Mouse (Mus musculus): Measurements from ENCODE around the gene Limch1. TPM values are rescaled to one million over a fixed set of nuclear protein-coding genes. Genes with fewer than 3 reads are reported as not detected.

The Limch1 gene
- total RNA-seq, 2 experiments from 2014 or later = not detected

GRCm38 (mm10) chr5:67090856-67091255, 345.2 kb downstream of the Limch1 start:
- ATAC-seq (replicated peaks; ENCODE audit: low FRiP score, poor library complexity, severe bottlenecking) = no peak

DNA sequence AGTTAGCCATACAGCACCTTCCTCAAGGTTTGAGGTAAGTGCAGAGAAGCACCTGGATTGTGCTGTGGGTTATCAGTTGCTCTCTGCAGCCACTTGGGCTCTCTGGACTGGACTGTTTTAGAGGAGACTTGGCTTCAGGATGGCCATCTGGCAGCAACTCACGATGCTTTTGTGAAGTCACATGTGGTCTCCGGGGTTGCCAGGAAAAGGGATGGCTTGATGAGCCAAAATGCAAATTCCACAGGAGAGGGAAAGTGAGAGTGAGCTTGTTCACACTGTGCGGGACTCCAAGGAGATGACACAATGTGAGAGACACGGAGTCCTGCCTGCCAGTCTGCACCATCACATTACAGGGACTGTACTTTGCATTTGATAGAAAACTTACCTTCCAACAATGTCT, 346.1 kb downstream of the Limch1 start:
- no peak for ATAC-seq (replicated peaks; ENCODE audit: low FRiP score, poor library complexity, severe bottlenecking)

DNA sequence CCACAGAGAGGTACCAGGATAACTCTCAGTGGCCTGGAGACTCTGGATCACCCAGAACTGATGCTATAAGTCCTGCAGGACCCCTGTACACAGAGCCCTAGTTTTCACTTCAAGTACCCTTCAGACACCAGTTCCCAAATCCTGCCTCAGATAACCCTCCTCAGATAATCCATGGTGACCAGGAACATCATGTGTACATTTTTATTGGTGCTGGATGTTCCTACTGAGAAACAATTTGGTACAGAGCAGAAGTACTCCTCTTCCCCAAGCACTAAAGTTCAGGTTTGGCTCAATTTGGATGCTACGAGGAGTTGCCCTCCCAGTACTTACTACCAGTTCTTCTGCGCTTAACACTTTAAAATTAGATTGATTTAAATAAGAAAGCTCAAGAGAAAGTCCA, 348.4 kb downstream of the Limch1 start:
- no peak for ATAC-seq (replicated peaks; ENCODE audit: low FRiP score, poor library complexity, severe bottlenecking)

DNA sequence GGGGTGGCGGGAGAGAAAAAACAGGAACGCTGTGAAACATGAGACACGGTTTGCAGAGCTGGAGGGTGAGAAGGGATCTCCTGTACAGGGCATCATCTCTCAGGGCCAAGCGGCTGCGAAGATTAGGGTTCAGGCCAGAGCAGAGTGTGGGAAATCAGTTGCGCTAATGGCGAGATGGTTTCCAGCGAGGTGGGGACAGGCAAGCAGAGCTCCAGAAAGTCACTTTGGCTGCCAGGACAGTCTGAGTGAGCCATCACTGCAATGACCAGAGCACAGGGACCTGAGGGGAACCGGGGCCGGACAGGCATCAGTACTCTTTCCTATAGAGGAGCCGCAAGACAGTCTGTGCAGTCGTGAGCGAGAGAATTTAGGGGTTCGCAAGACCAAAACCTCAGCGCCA, 349.5 kb downstream of the Limch1 start:
- no peak for ATAC-seq (replicated peaks; ENCODE audit: low FRiP score, poor library complexity, severe bottlenecking)

- no peak for ATAC-seq (replicated peaks; ENCODE audit: low FRiP score, poor library complexity, severe bottlenecking)
Observed at GRCm38 (mm10) chr5:67095651-67096377, 350.2 kb downstream of the Limch1 start.

DNA sequence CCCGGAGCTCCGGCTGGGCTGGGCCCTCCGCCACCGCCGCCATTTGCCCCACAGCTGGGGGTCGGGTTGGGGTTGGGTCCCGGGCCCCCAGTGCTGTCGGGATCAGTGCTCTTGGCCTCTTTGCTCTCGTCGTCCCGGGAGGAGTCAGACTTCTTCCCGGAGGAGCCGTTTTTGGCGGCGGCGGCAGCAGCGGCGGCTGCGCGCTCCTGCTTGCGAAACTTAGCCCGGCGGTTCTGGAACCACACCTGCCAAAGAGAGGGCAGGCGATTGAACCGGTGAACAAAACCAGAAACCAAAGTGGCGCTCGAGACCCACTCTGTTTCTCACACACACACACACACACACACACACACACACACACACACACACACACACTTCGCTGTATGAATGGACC, 350.7 kb downstream of the Limch1 start:
- ATAC-seq (replicated peaks; ENCODE audit: low FRiP score, poor library complexity, severe bottlenecking) = no peak

DNA sequence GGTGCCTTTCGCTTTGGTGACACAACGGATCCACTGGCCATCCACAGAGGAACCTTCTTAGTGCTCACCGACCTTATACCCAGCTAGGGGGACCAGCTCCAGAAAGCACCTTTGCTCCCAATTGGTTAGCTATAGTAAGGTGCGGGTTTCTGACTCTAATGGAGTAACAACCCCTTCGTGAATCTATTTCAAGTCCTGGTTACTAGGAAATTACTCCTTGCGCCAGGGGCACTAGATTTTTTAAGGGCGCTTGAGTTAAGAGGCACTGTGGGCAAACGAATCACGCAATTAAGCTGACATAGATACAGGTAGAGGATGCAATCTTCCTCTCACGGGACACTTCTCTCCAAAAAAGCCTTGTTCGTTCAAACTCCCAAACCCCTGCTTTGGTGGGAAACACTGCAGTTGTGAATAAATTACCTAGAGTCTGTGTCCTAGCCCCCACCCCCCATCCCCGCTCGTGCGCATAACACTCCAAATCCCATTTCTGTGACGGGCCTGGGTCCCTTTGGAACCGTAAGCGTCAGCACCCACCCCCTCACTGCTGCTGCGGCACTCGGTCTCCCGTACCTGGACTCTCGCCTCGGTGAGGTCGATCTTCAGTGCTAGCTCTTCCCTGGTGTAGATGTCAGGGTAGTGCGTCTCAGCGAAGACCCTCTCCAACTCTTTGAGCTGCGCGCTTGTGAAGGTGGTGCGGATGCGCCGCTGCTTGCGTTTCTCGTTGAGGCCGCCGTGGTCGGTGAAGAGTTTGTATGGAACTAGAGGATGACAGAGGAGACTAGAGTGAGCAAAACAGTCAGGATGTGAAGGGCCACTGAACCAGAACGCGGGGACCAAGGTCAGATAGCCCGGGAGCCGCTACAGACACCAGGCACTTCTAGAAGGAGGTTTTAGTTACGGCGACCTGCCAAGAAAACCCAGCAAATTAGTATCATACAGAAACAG, 351.8 kb downstream of the Limch1 start:
- ATAC-seq (replicated peaks; ENCODE audit: low FRiP score, poor library complexity, severe bottlenecking) = no peak

- no peak for ATAC-seq (replicated peaks; ENCODE audit: low FRiP score, poor library complexity, severe bottlenecking)
Observed at GRCm38 (mm10) chr5:67098051-67098732, 352.6 kb downstream of the Limch1 start.

DNA sequence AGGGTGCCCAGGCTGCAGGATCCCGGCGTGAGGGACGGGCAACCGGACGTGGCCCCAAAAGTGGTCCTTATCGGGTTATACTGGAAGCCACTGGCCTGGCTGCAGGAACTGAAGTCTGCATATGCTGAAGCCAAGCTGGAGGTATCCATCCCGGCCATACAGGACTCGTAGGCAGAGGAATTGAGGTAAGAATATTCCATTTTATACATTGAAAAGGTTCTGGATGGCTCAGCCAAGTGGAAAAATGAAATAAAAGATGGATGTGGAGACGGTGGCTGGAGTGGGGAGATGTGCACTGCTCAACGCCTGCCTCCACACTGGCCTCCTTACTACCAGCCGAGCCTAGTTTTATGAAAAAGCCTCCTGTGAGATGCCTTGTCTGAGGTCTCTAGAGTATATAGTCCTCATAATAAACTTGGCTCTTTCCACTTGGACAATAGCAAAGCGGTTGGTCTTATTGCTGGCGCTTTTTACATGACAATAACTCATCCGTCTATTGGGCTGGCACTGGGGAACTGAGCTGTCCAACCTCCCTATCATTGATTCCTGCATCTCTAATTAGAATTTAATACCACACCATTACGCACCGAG, 353.2 kb downstream of the Limch1 start, which contains the start of gene Phox2b:
Gene Phox2b, minus strand, starts transcription at position 569 of the 591 bp plus-strand sequence.
- no peak for ATAC-seq (replicated peaks; ENCODE audit: low FRiP score, poor library complexity, severe bottlenecking)

DNA sequence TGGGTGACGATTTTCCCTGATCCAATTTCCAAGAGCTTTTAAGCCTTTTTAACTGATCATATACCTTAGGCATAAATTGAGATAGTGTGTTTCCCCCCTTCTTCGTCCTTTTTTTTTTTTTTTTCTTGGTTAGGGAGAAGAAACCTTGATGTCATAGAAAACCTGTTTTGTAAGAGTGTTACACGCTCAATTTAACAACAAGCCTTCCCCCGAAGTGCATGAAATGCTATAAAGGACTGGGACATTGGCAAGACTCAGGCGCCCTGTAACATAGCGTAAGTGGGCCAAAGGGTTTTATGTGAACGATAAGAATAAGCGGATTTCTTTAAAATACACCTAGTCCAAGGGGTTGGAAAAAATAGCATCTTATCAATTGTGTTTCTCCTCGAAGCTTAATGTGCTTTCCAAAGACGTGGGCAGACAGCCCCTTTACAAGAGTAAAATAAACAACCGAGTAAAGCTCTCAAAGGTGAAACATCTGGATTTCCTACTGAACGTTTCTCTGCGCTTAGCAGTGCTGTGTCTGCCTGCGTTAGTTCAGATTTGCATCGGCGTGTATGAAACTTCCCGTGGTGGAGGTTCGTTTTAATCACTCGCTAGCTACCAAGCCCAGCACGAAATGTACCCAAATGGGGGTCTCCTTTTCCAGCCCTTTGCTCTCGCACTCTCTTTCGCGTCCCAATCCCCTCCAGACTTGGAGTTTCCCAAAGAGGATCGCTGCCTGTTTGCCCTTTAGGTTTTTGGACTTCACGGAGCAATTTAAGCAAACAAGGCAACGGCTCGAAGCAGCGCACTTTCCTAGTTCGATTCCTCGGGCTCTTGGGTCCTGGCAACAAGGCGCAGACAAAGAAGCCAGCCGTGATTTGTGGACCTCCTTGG, 354.0 kb downstream of the Limch1 start:
- no peak for ATAC-seq (replicated peaks; ENCODE audit: low FRiP score, poor library complexity, severe bottlenecking)

DNA sequence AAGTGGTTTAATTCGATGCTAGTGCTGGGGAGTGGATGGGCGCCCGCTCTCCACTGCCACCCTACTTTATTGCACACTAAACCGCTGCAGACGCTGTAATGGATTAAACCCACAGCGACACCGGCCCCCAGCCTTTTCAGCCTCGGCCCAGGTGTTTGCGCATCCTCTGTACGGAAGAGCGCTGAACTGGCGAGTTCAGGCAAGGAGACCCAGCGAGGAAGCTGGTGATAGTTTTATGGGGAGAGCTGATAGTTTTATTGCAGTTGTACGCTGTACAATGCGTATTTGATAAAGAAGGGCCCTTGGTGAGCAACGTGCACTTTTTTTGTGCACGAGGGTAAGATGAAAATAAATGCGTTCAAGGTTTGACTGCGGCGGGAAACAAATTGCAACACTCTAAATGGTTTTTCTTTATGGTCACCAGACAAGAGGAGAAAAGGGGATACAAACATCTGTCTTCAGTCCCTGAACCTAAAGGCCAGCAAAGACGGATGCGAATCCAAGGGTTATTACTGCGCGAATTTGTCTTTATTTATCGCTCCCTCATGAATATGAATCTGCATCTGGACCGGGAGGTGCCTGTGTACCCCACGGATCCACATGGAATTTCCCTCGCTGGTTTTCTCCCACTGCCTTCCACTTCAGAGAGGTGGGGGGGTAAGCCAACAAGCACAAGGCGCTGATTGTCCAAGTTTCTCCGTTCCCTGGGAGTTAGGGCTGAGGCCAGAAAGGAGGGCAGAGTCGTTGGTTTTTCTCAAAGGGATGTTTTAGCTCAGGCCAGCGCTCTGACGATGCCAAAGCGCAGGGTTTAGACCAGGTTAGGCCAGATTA, 355.2 kb downstream of the Limch1 start:
- ATAC-seq (replicated peaks; ENCODE audit: low FRiP score, poor library complexity, severe bottlenecking) = no peak

- no peak for ATAC-seq (replicated peaks; ENCODE audit: low FRiP score, poor library complexity, severe bottlenecking)
Observed at GRCm38 (mm10) chr5:67101395-67101760, 355.8 kb downstream of the Limch1 start.

GRCm38 (mm10) chr5:67101793-67102600, 356.4 kb downstream of the Limch1 start:
- ATAC-seq (replicated peaks; ENCODE audit: low FRiP score, poor library complexity, severe bottlenecking) = no peak

DNA sequence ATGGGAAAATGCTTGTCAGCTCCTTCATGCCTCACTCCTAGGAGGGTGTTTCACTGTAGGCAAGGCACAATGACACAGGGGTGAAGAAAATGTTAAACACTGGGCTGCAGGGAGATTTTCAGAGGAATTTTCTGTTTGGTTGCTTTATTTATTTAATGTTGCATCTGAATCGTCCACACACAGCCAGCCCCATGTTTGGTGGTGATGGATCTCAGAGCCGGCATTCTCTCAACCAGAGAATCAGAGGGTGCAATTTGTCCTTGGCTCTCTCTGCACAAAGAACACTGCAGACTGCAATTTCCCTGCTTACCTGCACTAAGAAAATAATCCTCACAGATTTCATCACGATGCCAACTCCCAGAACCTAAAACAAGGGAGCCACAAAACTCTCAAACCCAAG, 357.4 kb downstream of the Limch1 start:
- ATAC-seq (replicated peaks; ENCODE audit: low FRiP score, poor library complexity, severe bottlenecking) = no peak

- ATAC-seq (replicated peaks; ENCODE audit: low FRiP score, poor library complexity, severe bottlenecking) = no peak
Observed at GRCm38 (mm10) chr5:67106261-67106660, 360.6 kb downstream of the Limch1 start.

Data from erythroblast, adult 5-6 weeks (primary cell).